Comparison of ENCODE assay signal across 8 mouse cellular contexts in genomic region chr14:12531101-12531500, GRCm38 (mm10).
A peak's percentile ranks its signal among the peaks of the same experiment; 100 is the strongest.
DNase-seq lines count a peak whose midpoint lies in the region; TF ChIP-seq lines count a peak whose summit lies in the region.

No protein-coding gene starts in this region.

- intact Hi-C loops in left cerebral cortex, adult 2 months (cut with DNase I) = loop anchor here (1.0 to 2.0 kb wide), 3 partner anchors 134 to 378 kb away; no protein-coding TSS in a partner anchor
- intact Hi-C loops in left cerebral cortex, postnatal 4 days (cut with DNase I) = loop anchor here (2.0 to 5.0 kb wide), 3 partner anchors 229 to 378 kb away; no protein-coding TSS in a partner anchor

- peak; percentile 68 for TF ChIP-seq CTCF in left cerebral cortex, adult 2 months (IDR thresholded peaks at IDR 0.05)

- no peak overlapping the region for H3K27ac ChIP-seq in left cerebral cortex, adult 2 months

- no peak overlapping the region for H3K4me3 ChIP-seq in left cerebral cortex, adult 2 months

- peak; percentile 28 to 32 for DNase-seq in left cerebral cortex, adult 2 months (ENCODE audit: extremely low spot score in 1 of 2, low spot score in 2 of 2)
- DNase-seq in left cerebral cortex, adult 8-10 months (ENCODE audit: low spot score in 2 of 2) = no peak
- peak; percentile 67 for DNase-seq in brain, adult 2 months (ENCODE audit: low read depth, low spot score)
- DNase-seq in forelimb bud, embryonic 11.5 days (ENCODE audit: low read depth, low spot score) = peak; percentile 35
- peak; percentile 39 for DNase-seq in left cerebral cortex, postnatal 4 days
- peak; percentile 20 for DNase-seq in retina, postnatal 7 days (ENCODE audit: low read depth, low spot score)
- DNase-seq in urinary bladder, postnatal 36 days (ENCODE audit: low spot score in 2 of 2) = no peak
- DNase-seq in thymus, postnatal 0 days (ENCODE audit: low spot score) = no peak

Comparison
In these comparisons a context has a peak if more than half of its experiments do, and no peak if none do; other contexts are left out.
1. DNase-seq: peak in left cerebral cortex, adult 2 months (2 of 2), brain, adult 2 months (single experiment), forelimb bud, embryonic 11.5 days (single experiment), left cerebral cortex, postnatal 4 days (single experiment) and retina, postnatal 7 days (single experiment); none in left cerebral cortex, adult 8-10 months (0 of 2), urinary bladder, postnatal 36 days (0 of 2) and thymus, postnatal 0 days (single experiment).